Mouse (Mus musculus) forebrain, embryonic 10.5 days (tissue): ENCODE data around the gene Dusp6. TPM values are rescaled to one million over a fixed set of nuclear protein-coding genes. Genes with fewer than 3 reads are reported as not detected.

Experiments
- DNase-seq: peaks from one replicate; pipeline ENCODE4 v3.0.0-alpha.2; 2017; ENCODE audit warnings: low spot score; ENCODE audit errors: extremely low spot score
- H3K27ac ChIP-seq: fragments of 300-500 bp; sonication (generic); 2 replicates; pipeline ENCODE4 v1.5.1; 2016; ENCODE audit warnings: mild to moderate bottlenecking
- H3K27me3 ChIP-seq: fragments of 300-500 bp; sonication (generic); 2 replicates; pipeline ENCODE4 v1.6.1; 2016; ENCODE audit warnings: mild to moderate bottlenecking; ENCODE audit not compliant: poor library complexity, severe bottlenecking
- H3K36me3 ChIP-seq: fragments of 300-500 bp; sonication (generic); replicated peaks from 2 replicates; pipeline ENCODE4 v1.6.1; 2016; ENCODE audit warnings: mild to moderate bottlenecking, moderate library complexity
- H3K4me1 ChIP-seq: fragments of 300-500 bp; sonication (generic); 2 replicates; pipeline ENCODE4 v1.6.1; 2016
- H3K4me3 ChIP-seq: fragments of 300-500 bp; sonication (generic); 2 replicates; pipeline ENCODE4 v1.5.1; 2016; ENCODE audit warnings: mild to moderate bottlenecking, moderate library complexity
- H3K9me3 ChIP-seq: fragments of 300-500 bp; sonication (generic); 2 replicates; pipeline ENCODE4 v1.6.1; 2016; ENCODE audit warnings: mild to moderate bottlenecking, moderate library complexity
- polyA plus RNA-seq: library from polyadenylated mRNA; unstranded; fragments of >200 nt; fragmentation: Nextera tagmentation; extraction: Ambion mirVana; gene quantifications from 2 replicates; pipeline ENCODE4 v1.2.1, GENCODE M21; 2016

Dusp6 gene
- polyA plus RNA-seq, 1 experiment from 2014 or later: 116 TPM

GRCm38 (mm10) chr10:99317057-99317456, 54.0 kb downstream of the Dusp6 start:
- Histone ChIP-seq H3K27me3 (no peaks in the 10 kb centered on the region), H3K9me3 (no peaks in the 10 kb centered on the region), H3K36me3 (no peaks in the 10 kb centered on the region), H3K4me3 (no peak overlapping the region), H3K27ac (no peak overlapping the region), H3K4me1 (no peaks in the 10 kb centered on the region)
- no peak for DNase-seq

Other genes starting within 250 kb of the Dusp6 start
- gene Poc1b, start 156.2 kb upstream of the Dusp6 start, polyA plus RNA-seq: 35.0 and 36.0 TPM in 2 replicates
- 5.0 and 5.3 TPM in 2 replicates for gene Galnt4, start 155.1 kb upstream of the Dusp6 start, polyA plus RNA-seq
- 0.14 TPM in 1 of 2 replicates, not detected in the other for gene Phxr2, start 136.9 kb upstream of the Dusp6 start, polyA plus RNA-seq